Mouse (Mus musculus): ENCODE results near the gene Srsf9.

GRCm38 (mm10) chr5:115326875-115327609, at the start of gene Srsf9:
- no peak for TF ChIP-seq CTCF (IDR thresholded peaks at IDR 0.05; ENCODE audit: extremely low read depth, insufficient read depth, insufficient read length, insufficient replicate concordance)
- no peak for TF ChIP-seq POLR2A (IDR thresholded peaks at IDR 0.05; ENCODE audit: low read depth, low read length)
